Mouse (Mus musculus): ENCODE measurements around the gene Zfp704. TPM values are rescaled to one million over a fixed set of nuclear protein-coding genes. Genes with fewer than 3 reads are reported as not detected.
A peak's percentile ranks its signal among the peaks of the same experiment; 100 is the strongest.

The Zfp704 gene
- 10 to 100 TPM; 14.6 to 15.4 TPM for total RNA-seq (2021)
- long read RNA-seq, experiment 1, full-length matches to known transcripts, result 5 of 14 reads
- long read RNA-seq, experiment 1, partial matches to known transcripts, result 1 of 14 reads
- long read RNA-seq, experiment 1, other reads (novel, unspliced or antisense), result 8 of 14 reads
- long read RNA-seq, experiment 2, full-length matches to known transcripts, result 5 of 11 reads
- long read RNA-seq, experiment 2, partial matches to known transcripts, result 1 of 11 reads
- long read RNA-seq, experiment 2, other reads (novel, unspliced or antisense), result 5 of 11 reads

DNA sequence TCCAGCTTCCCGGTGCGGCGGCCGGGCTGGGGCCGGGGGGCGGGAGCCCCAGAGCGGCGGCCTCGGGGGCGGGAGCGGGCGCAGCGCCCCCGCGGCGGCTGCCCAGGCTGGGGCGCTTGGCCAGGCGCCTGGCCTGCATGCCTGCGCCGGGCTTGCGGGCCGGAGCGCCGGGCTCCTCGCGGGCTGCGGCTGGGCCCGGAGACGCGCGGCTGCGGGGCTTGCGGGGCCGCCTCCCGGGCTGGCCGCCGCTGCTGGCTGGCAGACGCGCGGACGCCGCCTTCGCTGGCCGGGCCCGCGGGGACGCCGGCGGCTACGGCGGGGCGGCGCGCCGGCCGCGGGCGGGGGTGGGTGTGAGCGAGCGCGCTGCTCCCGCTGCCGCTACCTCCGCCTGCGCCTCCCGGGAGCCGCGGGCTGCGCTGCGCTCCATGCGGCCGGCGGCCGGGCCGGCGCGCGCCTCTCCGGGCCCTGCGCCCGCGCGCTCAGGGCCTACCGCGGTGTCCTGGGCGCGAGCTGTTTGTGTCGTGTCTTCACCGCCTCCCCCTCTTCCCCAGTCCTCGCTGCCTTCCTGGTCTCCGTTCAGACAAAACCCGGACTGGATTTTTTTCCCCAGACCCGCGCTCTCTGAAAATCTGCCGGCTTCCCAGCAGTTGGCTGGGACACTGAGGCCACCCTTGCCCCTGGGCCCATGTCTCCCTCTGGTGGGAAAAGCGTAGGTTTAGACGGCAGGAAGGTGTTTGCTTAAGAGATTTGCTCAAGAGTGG is at the start of gene Zfp704:
Gene Zfp704, minus strand, starts transcription at position 505 of the 761 bp plus-strand sequence.
- DNase-seq, result peak; percentile 88 to 91

DNA sequence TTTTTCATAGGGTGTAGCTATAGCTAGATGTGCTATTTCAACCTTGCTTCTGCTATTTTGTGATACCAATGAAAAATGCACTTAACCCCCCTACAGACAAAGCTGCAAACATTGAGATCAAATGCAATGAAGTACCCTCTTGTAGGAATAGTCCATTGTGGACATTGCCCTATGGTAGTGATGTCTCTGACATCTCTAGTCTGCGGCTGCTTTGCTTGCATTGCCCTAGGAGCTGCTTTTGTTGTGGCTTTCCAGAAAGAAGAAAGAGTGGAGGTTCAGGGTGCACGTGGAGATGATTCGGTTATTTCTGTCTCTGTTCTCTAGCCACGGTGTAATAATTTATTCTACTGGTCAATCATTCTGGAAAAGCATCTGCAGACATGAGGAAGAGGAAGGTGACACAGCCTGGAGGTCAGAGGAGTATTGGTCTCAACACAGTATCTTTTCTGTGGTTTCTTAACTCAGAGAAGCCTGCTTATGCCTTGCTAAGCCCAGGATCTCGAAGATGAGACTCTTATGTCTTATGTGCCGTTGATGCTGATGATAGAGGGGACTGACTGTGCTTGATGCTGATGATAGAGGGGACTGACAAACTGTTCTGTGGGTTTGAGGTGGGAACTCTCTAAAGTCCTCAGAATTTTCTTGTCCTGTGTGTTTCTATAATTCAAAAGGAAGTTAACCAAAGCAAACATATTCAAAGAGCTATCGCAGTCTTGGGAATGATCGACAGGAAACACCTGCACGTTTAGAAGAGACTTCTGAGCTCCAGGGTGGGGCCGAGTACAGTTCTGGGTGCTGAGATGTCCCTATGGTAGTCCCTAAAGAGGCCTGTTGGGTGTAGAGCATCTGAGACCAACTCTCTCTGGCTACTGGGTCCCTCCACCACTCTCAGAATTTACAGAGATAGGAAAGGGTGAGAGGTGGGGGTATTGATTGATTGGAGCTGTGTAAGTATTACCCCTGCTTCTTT is 23.4 kb upstream of the Zfp704 start:
- no peak for DNase-seq

- peak; percentile 32 to 43 for DNase-seq
Measured at GRCm38 (mm10) chr3:9629951-9630350, 20.1 kb upstream of the Zfp704 start.

DNA sequence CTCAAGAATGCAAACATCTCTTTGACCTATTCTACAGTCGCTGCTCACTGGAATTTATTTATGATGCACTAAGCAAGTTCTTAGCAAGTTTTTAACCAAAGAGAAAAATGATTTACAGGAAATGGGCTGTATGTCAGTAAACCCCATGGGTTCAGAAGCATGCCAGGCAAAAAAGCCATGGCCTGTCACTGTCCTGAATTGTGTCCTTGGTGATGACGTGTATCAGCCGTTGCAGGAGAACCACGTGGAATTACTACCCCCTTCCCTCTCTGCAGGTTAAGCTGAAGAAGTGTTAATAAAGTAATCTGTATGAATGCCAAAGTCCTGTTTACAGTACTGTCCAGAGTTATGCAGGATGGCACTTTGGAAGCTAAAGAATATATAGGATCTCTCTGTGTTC is 18.2 kb upstream of the Zfp704 start:
- no peak for DNase-seq

GRCm38 (mm10) chr3:9626149-9626548 is 16.3 kb upstream of the Zfp704 start:
- no peak for DNase-seq

GRCm38 (mm10) chr3:9620611-9621010 is 10.7 kb upstream of the Zfp704 start:
- no peak for DNase-seq

DNA sequence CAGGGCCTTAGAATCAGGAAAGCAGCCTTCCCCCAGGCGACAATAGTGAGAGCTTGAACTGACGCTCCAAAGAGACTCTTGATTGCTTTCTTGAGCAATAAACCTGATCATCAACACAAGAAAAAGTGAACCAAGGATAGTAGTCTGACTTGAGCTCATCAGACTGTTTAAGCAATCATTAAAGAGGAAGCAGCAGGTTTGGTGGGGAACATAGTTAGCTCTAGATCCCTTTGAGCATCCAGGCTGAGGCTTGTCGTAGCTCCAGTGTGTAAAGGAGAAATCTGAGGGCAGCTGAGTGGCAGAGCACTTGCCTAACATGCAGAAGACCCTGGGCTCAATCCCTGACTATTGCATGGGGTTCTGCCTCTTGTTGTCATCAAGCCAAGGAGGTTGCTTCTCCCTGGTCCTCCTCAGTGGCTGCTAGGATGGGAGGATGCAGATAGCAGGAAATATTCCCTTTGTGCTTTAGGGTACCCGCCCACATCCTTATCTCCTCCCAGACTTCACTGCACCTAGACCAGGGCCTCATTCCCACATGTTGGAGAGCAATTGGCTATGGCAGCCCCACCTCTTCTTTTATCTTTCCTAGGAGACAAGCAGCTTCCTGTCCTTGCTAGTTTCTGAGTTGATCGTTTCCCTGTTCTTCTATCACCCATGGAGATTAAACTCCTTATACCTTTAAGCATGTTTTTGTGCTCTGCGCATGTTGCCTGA is 9.8 kb upstream of the Zfp704 start:
- no peak for DNase-seq

GRCm38 (mm10) chr3:9617101-9617500 is 7.2 kb upstream of the Zfp704 start:
- no peak for DNase-seq

DNA sequence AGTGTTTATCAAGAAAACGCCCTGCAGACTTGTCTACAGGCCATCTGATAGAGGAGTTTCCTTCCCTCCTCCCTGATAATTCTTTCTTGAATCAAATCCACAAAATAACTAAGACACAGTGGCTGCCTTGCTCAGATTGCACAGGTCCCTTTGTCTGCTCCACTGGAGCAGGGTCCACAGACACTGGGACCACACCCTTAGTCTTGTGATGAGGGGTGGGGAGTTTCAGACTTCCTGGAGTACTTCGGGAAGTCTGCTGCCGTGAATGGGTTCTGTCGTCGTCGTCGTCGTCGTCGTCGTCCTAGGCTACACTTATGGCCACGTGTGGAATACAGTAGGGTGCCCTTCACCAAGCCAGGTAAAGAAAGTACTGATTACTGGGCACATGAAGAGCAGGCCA is 4.8 kb upstream of the Zfp704 start:
- no peak for DNase-seq

DNA sequence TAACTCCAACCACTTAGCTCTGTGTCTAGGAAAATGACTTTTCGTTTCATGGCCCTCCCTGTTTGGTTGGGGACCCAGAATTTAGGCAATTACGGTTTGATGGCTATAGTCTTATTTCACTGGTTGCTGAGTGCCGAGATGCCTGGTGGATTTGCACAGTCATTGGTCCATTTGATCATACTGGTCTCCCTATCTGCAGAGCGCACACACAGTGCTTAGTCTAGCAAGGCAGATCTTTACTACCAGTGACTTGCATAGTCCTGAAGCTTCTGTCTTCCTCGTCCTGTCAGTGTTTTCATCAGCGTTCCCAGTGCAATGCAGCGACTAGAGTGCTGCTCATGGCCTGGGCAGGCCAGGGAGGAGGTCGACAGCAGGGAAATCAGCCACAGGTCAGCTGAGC is 4.1 kb upstream of the Zfp704 start:
- DNase-seq, result no peak

GRCm38 (mm10) chr3:9611226-9611625 is 1.3 kb upstream of the Zfp704 start:
- DNase-seq, result no peak

DNA sequence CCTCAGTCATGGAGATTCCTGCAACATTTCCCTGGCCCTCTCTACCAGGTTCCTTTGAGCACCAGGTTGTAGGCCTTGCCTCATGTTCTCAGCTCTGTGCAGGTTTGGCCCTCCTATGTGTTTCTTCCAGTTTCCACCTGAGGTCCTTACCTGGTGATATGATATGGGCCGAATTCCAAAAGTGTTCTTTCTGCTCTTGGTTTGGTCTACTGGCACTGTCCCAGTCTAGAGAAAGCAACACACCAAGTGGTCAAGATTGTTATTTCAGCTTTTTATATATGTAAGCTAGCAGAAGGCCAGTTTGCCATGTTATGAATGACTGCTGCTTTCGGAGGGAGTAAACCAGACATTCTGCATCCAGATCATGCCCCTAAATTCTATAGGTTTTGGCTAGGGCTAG is 541 bp upstream of the Zfp704 start:
- no peak for DNase-seq

DNA sequence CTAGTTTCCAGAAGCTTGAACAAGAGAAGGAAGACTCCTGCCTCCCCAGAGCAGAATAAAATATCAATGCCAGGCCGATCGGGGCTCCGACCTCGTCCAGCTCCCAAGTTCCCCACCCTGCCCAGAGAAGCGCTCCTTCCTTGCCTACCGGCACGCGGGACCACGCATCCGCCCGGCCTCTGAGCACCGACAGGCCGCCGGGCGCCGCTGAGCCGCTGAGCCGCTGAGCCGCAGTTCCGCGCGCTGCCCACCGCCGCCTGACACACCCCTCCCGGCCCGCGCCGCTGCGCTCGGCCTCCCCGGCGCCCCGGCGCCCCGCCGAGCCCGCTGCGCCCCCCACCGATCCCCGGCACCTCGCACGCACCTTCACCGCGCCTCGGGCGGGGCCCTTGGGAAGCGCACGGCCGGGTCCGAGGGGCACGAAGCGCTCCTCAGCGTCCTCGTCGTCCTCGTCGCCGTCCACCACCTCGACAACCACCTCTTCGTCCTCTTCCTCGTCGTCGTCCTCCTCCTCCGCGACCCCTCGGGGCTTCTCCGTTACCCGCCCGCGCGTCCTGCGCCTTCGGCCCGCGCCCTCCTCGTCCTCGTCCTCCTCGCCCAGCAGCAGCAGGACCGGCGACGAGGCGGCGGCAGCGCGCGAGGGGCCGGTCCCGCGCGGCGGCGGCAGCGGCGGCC is 842 bp downstream of the Zfp704 start:
- peak; percentile 31 to 65 for DNase-seq

GRCm38 (mm10) chr3:9608441-9608905 is 1.4 kb downstream of the Zfp704 start:
- DNase-seq, result peak; percentile 54 to 72

GRCm38 (mm10) chr3:9607686-9608085 is 2.2 kb downstream of the Zfp704 start:
- no peak for DNase-seq

DNA sequence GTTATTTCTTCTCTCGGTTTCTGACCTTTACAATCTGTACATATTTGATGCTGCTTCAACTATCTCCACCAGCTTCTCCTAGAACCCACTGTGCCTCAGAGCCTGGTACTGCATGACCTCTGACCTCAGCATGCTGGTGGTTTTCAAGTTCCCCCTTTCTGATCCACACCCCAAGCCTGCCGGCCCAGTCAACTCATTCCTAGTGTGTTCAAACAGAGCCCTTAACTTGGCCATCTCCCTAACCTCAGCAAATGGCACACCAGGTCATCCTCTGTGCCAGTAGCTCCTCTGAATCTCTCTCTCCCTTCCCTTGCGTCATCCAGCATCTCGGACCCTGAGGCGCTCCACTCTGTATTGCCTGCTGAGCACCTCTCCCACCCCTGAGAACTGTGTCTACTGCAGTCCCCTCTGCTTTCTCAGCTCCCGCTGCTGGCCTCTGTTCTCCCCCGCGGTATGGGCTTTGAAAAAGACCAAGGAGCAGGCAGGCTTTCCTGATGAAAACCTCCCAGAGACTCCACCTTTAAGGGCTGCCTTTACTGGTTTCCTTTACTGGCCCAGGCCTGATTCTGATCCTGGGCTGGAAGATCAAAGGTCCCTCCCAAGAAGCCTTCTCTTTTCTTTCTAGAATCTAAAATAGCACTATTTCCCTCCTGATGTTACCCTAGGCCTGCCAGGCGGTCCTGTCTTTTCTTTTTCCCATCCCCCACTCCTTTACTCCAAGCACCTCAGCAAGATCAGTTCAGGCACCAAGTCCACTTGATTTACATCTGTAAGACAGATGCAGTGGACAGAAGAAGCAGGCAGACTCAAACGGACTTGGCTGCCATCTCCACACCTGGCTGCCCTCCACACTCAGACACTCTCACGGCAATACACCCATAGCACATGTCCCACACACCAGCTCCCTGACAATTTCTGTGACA is 3.8 kb downstream of the Zfp704 start:
- DNase-seq, result peak; percentile 15 to 35

DNA sequence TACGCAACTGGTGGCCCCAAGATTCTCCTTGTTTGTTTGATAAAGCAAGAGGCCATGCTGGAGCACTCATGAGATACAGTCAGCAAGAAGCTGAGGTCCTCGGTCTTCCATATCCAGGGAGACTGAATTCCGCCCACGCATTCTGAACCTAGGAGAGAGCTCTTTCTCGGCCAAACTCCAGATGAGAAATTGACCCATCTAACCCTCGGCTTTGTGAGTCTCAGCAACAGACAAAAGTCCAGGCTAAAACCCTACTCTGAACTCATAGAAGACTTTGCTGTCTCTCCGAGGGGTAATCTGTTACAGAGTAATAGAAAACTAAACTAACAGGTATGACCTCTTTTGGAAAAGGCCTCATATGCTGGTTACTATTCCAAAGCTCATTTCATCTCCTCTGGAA is 4.9 kb downstream of the Zfp704 start:
- DNase-seq, result no peak

DNA sequence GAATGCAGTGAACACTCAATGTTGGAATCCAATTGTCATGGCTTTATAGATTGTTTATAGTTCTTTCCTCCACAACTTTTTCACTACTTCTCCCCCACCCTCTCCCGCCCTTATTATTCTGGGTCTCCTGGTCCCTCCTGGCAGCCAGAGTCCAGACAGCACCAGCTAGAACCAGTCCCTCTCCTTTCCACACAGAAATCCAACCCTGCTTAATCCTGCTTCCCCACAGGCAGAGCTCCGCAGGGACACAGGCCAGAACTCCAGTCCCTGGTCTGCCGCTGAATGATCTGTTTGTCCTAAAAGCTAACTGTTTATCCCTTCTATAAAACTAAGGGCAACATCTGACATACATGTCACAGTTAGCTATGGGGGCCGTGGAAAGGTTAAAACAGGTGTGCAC is 6.0 kb downstream of the Zfp704 start:
- DNase-seq, result no peak

GRCm38 (mm10) chr3:9600577-9600976 is 9.3 kb downstream of the Zfp704 start:
- DNase-seq, result peak; percentile 11 to 29

Measured in heart, adult 18-20 months (tissue).